Mouse (Mus musculus) MEL (cell line): ENCODE data around the gene Tmprss7. TPM values are rescaled to one million over a fixed set of nuclear protein-coding genes. Genes with fewer than 3 reads are reported as not detected.

Experiments used
- DNase-seq: peaks from one replicate; pipeline ENCODE4 v3.0.0; 2011; ENCODE audit warnings: low read depth, low spot score
- H3K27ac ChIP-seq: 2 replicates; pipeline ENCODE4 v1.5.1; 2012; ENCODE audit warnings: low read depth, mild to moderate bottlenecking, control low read depth, low read length, moderate library complexity; ENCODE audit not compliant: control insufficient read depth
- H3K27me3 ChIP-seq, 2 experiments: fragments of 150-350 bp in 1 of 2; sonication (generic) in 1 of 2; 2 replicates each; pipeline ENCODE4 v1.6.1; 2012; ENCODE audit warnings: low read length in 2 of 2, mild to moderate bottlenecking in 2 of 2, improper control_type of control experiment in 1 of 2, moderate library complexity in 1 of 2; ENCODE audit not compliant: insufficient read depth in 2 of 2, control insufficient read depth in 1 of 2
- H3K36me3 ChIP-seq, 2 experiments: 2 replicates each; pipeline ENCODE4 v1.6.1; 2012 to 2014; ENCODE audit warnings: low read length in 2 of 2, improper control_type of control experiment in 1 of 2, inconsistent platforms in 1 of 2, mild to moderate bottlenecking in 1 of 2; ENCODE audit not compliant: insufficient read depth in 2 of 2, control insufficient read depth in 1 of 2
- H3K4me1 ChIP-seq, 2 experiments: fragments of 150-350 bp in 1 of 2; sonication (generic) in 1 of 2; 2 replicates each; pipeline ENCODE4 v1.6.1; 2012; ENCODE audit warnings: low read length in 2 of 2, improper control_type of control experiment in 1 of 2, mild to moderate bottlenecking in 1 of 2; ENCODE audit not compliant: insufficient read depth in 2 of 2, control insufficient read depth in 1 of 2
- H3K4me3 ChIP-seq, 2 experiments: fragments of 150-350 bp in 1 of 2; sonication (generic) in 1 of 2; 2 replicates each; pipeline ENCODE4 v1.5.1; 2012; ENCODE audit warnings: low read depth in 2 of 2, low read length in 2 of 2, mild to moderate bottlenecking in 2 of 2, moderate library complexity in 2 of 2, control low read depth in 1 of 2, improper control_type of control experiment in 1 of 2; ENCODE audit not compliant: control insufficient read depth in 1 of 2, insufficient read depth in 1 of 2
- H3K79me2 ChIP-seq: 2 replicates; pipeline ENCODE4 v1.6.1; 2012; ENCODE audit warnings: mild to moderate bottlenecking, low read length, moderate library complexity; ENCODE audit not compliant: control insufficient read depth, poor library complexity, insufficient read depth
- H3K9ac ChIP-seq: 2 replicates; pipeline ENCODE4 v1.6.1; 2012; ENCODE audit warnings: low read depth, mild to moderate bottlenecking, control low read depth, low read length, moderate library complexity; ENCODE audit not compliant: control insufficient read depth, poor library complexity, severe bottlenecking
- H3K9me3 ChIP-seq: fragments of 150-350 bp; sonication (generic); replicated peaks from 2 replicates; pipeline ENCODE4 v1.6.1; 2012; ENCODE audit warnings: mild to moderate bottlenecking, low read length, improper control_type of control experiment, moderate library complexity; ENCODE audit not compliant: insufficient read depth
- E2F4 ChIP-seq: IDR thresholded peaks from 2 replicates; pipeline ENCODE4 v1.6.1; 2011; ENCODE audit warnings: low read depth, low read length, improper control_type of control experiment, borderline replicate concordance
- ELF1 ChIP-seq: IDR thresholded peaks from 2 replicates; pipeline ENCODE4 v1.6.1; 2014; ENCODE audit warnings: low read depth, mild to moderate bottlenecking, inconsistent platforms, low read length, improper control_type of control experiment, moderate library complexity
- EP300 ChIP-seq, 2 experiments: IDR thresholded peaks; 2 replicates each; pipeline ENCODE4 v1.6.1; 2011; ENCODE audit warnings: improper control_type of control experiment in 2 of 2, low read length in 2 of 2, low read depth in 1 of 2, mild to moderate bottlenecking in 1 of 2
- ETS1 ChIP-seq: IDR thresholded peaks from 2 replicates; pipeline ENCODE4 v1.6.1; 2012; ENCODE audit warnings: low read depth, mild to moderate bottlenecking, inconsistent platforms, low read length, improper control_type of control experiment, moderate library complexity
- GATA1 ChIP-seq: IDR thresholded peaks from 2 replicates; pipeline ENCODE4 v1.6.1; 2011; ENCODE audit warnings: low read depth, low read length, improper control_type of control experiment
- JUND ChIP-seq: IDR thresholded peaks from 2 replicates; pipeline ENCODE4 v1.6.1; 2011; ENCODE audit warnings: low read depth, mild to moderate bottlenecking, improper control_type of control experiment, low read length
- KAT2A ChIP-seq: conservative IDR thresholded peaks from 2 replicates; pipeline ENCODE4 v1.6.1; 2012; ENCODE audit warnings: low read depth, low read length, improper control_type of control experiment, inconsistent platforms
- NELFE ChIP-seq: IDR thresholded peaks from 2 replicates; pipeline ENCODE4 v1.6.1; 2011; ENCODE audit warnings: low read depth, low read length, improper control_type of control experiment
- NRF1 ChIP-seq: IDR thresholded peaks from 2 replicates; pipeline ENCODE4 v1.6.1; 2014; ENCODE audit warnings: low read depth, mild to moderate bottlenecking, inconsistent platforms, low read length, improper control_type of control experiment, moderate library complexity; ENCODE audit not compliant: poor library complexity, insufficient read depth, severe bottlenecking
- POLR2AphosphoS2 ChIP-seq: IDR thresholded peaks from 2 replicates; pipeline ENCODE4 v1.6.1; 2011; ENCODE audit warnings: low read length, improper control_type of control experiment
- RCOR1 ChIP-seq: IDR thresholded peaks from 2 replicates; pipeline ENCODE4 v1.6.1; 2012; ENCODE audit warnings: low read depth, mild to moderate bottlenecking, inconsistent platforms, low read length, improper control_type of control experiment
- SMC3 ChIP-seq: IDR thresholded peaks from 2 replicates; pipeline ENCODE4 v1.6.1; 2011; ENCODE audit warnings: low read depth, low read length, improper control_type of control experiment
- TAL1 ChIP-seq: IDR thresholded peaks from 2 replicates; pipeline ENCODE4 v1.6.1; 2012; ENCODE audit warnings: mild to moderate bottlenecking, inconsistent platforms, low read length, moderate library complexity, mixed read lengths
- TBP ChIP-seq: IDR thresholded peaks from 2 replicates; pipeline ENCODE4 v1.8.0; 2011; ENCODE audit warnings: low read depth, low read length, improper control_type of control experiment
- TCF12 ChIP-seq: IDR thresholded peaks from 2 replicates; pipeline ENCODE4 v1.6.1; 2014; ENCODE audit warnings: low read depth, mild to moderate bottlenecking, inconsistent platforms, low read length, improper control_type of control experiment, moderate library complexity
- ZC3H11A ChIP-seq: IDR thresholded peaks from 2 replicates; pipeline ENCODE4 v1.6.1; 2012; ENCODE audit warnings: low read depth, mild to moderate bottlenecking, inconsistent platforms, low read length, improper control_type of control experiment
- polyA plus RNA-seq, 2 experiments: library from polyadenylated mRNA; stranded (reverse) in 1 of 2; unstranded in 1 of 2; fragments of >175 nt in 1 of 2; fragments of >200 nt in 1 of 2; gene quantifications; 2 replicates each; pipeline versions ENCODE4 v1.2.1 to v1.2.4; 2012; ENCODE audit warnings: low replicate concordance in 2 of 2, low read depth in 1 of 2; ENCODE audit not compliant: insufficient read length in 2 of 2, insufficient read depth in 1 of 2, missing spikeins in 1 of 2
- total RNA-seq: library from RNA; depleted of rRNA; stranded (reverse); fragments of 300-350 nt; gene quantifications from 2 replicates; pipeline ENCODE4 v1.2.3, GENCODE M21; 2012

The Tmprss7 gene
- total and polyA plus RNA-seq, 3 experiments, result 0.04 TPM; not detected in 1

DNA sequence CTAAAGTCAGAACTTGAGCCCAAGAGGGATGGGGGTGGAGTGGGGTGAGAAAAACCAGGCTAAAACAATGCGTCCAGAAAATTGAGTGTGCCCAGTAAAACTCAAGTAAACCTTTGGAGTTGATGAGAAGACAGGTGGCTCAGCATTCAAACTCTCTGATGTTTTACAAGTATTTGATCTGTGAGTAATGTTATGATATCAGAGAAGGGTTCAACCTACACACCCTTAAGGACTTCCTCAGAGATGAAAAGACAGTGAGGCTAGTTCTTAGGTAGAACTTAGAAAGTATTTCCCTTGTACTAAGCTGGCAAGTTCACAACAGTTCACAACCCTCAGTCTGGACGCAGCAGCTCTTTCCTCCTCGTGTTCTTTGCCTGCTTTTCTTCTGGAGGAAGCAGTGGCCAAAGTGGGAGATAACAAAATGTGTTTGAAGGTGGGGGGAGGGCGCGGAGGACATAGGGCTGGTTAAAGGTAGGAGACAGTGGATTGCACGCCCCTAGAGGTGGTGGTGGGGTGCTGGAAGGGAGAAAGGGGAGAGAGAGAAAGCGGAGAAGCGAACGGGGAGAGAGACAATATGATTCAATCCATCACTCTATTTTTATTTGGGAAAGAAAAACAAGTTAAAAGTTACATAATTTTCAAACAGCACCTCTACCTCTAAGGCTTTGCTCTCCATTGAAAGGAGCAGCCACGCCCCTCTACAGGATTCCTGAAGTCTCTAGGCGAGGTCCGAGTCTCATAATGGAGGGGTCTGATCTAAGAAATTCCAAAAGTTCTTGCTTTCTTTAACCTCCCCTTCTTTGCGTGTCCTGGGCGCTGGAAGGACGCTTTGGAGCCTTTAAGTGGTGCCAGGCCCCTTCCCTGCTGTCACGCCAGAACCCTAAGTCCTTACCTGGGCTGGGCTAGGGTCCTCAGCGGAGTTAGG lies 40.2 kb downstream of the Tmprss7 start:
- H3K9ac ChIP-seq, result no peak overlapping the region
- no peak overlapping the region for H3K27ac ChIP-seq
- TF ChIP-seq TCF12, result no peak
- no peak for TF ChIP-seq KAT2A
- TF ChIP-seq RCOR1, result no peak
- TF ChIP-seq ELF1, result no peak
- TF ChIP-seq NRF1, result no peak
- TF ChIP-seq ZC3H11A, result no peak
- no peak for TF ChIP-seq NELFE
- TF ChIP-seq TBP, result no peak

DNA sequence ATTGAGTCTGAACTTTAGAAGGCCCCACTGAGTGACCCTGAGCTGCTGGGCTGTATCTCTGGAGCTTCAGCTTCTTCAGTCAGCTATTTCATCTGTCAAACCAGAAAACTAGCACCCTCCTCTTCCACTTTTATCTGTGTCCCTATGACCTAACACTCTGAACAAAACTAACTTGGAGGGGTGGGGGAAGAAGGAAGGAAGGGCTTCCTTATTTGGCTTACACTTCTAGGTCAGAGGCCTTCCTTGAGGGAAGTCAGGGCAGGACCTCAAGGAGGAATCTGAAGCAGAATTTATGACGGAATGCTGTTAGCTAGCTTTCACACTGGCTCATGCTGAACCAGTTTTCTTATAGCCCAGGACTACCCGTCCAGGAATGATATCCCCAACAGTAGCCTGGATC lies 42.0 kb downstream of the Tmprss7 start:
- H3K27me3 ChIP-seq, result no peaks in the 10 kb centered on the region
- no peaks in the 10 kb centered on the region for H3K9me3 ChIP-seq
- no peaks in the 10 kb centered on the region for H3K36me3 ChIP-seq
- no peak overlapping the region for H3K4me3 ChIP-seq
- no peak for TF ChIP-seq ZC3H11A
- no peak for TF ChIP-seq ETS1
- no peak for TF ChIP-seq TCF12
- TF ChIP-seq TAL1, result no peak
- no peak for TF ChIP-seq GATA1
- no peak for TF ChIP-seq POLR2AphosphoS2
- TF ChIP-seq ELF1, result no peak
- no peak for TF ChIP-seq KAT2A
- TF ChIP-seq SMC3, result no peak
- TF ChIP-seq RCOR1, result no peak
- no peak for TF ChIP-seq E2F4
- no peak for TF ChIP-seq JUND
- no peak for TF ChIP-seq EP300 (IDR thresholded peaks at IDR 0.05; ENCODE audit: low read depth in 1 of 2, low read length in 2 of 2)
- H3K79me2 ChIP-seq, result no peaks in the 10 kb centered on the region
- H3K27ac ChIP-seq, result no peak overlapping the region
- no peaks in the 10 kb centered on the region for H3K4me1 ChIP-seq
- H3K9ac ChIP-seq, result no peak overlapping the region
- no peak for DNase-seq

More for the DNA sequence above, 40.2 kb downstream of the Tmprss7 start:
- Histone ChIP-seq H3K9me3 (no peaks in the 10 kb centered on the region), H3K79me2 (no peaks in the 10 kb centered on the region), H3K4me3 (no peak overlapping the region), H3K27me3 (no peaks in the 10 kb centered on the region), H3K4me1 (peaks cover 4 to 7% of the 10 kb centered on the region in 2 experiments), H3K36me3 (peaks cover 0 to 5% of the 10 kb centered on the region in 2 experiments; a peak in 1 of 4 replicates)
- no peak for DNase-seq
